Mouse (Mus musculus) liver, embryonic 13.5 days (tissue): ENCODE results near the gene Arsa. TPM values are rescaled to one million over a fixed set of nuclear protein-coding genes. Genes with fewer than 3 reads are reported as not detected.

Experiments
- ATAC-seq: fragments of 200-750 bp; cut with Nextera tagmentation; 2 replicates; pipeline ENCODE4 v1.8.0; 2017; ENCODE audit warnings: low read depth, mild to moderate bottlenecking, moderate number of reproducible peaks, moderate library complexity
- DNase-seq: peaks from one replicate; pipeline ENCODE4 v3.0.0; 2022
- H3K27ac ChIP-seq: fragments of 300-500 bp; sonication (generic); 2 replicates; pipeline ENCODE4 v1.5.1; 2015; ENCODE audit warnings: moderate library complexity, mild to moderate bottlenecking, inconsistent platforms
- H3K27me3 ChIP-seq: fragments of 300-500 bp; sonication (generic); 2 replicates; pipeline ENCODE4 v1.6.1; 2015; ENCODE audit warnings: mild to moderate bottlenecking, inconsistent platforms
- H3K36me3 ChIP-seq: fragments of 300-500 bp; sonication (generic); 2 replicates; pipeline ENCODE4 v1.6.1; 2015; ENCODE audit warnings: mild to moderate bottlenecking, inconsistent platforms
- H3K4me1 ChIP-seq: fragments of 300-500 bp; sonication (generic); replicated peaks from 2 replicates; pipeline ENCODE4 v1.6.1; 2015; ENCODE audit warnings: inconsistent platforms
- H3K4me2 ChIP-seq: fragments of 300-500 bp; sonication (generic); 2 replicates; pipeline ENCODE4 v1.6.1; 2015; ENCODE audit warnings: inconsistent platforms, mild to moderate bottlenecking, moderate library complexity
- H3K4me3 ChIP-seq: fragments of 300-500 bp; sonication (generic); replicated peaks from 2 replicates; pipeline ENCODE4 v1.5.1; 2015; ENCODE audit warnings: mild to moderate bottlenecking, inconsistent platforms
- H3K9ac ChIP-seq: fragments of 300-500 bp; sonication (generic); 2 replicates; pipeline ENCODE4 v1.6.1; 2015; ENCODE audit warnings: mild to moderate bottlenecking, inconsistent platforms
- H3K9me3 ChIP-seq: fragments of 300-500 bp; sonication (generic); replicated peaks from 2 replicates; pipeline ENCODE4 v1.6.1; 2016; ENCODE audit warnings: inconsistent platforms
- WGBS: fragments of 180-500 bp; shearing (Covaris S2); methylation state at CpG from one replicate; pipeline ENCODE4 v1.1.7; 2015; ENCODE audit not compliant: insufficient replicate concordance; 5-methylcytosine and 5-hydroxymethylcytosine counted together
- polyA plus RNA-seq: library from polyadenylated mRNA; unstranded; fragments of >200 nt; fragmentation: Nextera tagmentation; extraction: Ambion mirVana; gene quantifications from 2 replicates; pipeline ENCODE4 v1.2.1, GENCODE M21; 2015

The Arsa gene
- polyA plus RNA-seq, 1 experiment from 2014 or later = 4.9 TPM

DNA sequence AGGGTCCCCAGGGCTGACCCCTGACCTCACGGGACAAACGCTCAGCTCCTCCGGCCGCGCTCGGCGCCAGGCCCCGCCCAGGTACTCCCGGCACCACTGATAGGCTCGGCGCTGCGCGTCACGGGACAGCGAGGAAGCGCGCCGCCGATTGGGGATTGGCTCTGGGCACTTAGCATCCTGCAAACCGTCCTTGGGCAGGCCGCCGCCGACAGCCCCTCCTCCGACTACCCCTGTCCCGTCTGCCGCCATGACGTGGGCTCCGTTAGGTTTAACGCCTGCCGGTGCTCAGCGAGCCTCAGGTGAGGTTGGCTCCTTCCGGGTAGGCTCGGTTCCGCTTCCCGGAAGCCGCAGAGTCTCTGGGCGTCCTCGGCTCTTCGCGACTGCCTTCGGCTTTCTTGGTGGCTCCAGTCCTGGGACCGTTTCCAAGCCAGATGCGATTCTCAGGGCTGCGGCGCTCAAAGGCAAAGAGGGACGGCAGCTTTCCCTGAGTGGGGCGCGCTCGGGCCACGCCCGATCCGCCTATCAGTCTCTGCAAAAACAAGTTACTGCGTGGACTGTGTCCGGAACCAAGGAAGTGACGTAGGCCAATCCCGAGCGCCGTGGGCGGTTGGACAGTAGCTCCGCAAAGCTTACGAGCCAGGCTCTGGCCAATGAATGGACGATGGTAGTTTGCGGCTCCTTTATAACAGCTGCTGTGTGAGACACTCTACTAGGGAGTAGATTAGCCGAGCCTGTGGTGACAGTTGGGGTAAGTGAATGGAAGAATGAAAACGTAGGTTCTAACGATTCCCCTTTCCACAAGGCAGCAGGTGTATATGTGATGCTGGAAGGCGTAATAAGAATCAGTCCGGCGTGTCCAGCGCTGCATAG lies 47.6 kb downstream of the Arsa start, which contains the start of the genes C730034F03Rik, Gm44502 and Chkb:
C730034F03Rik (plus strand) TSS at position 238 of the 870 bp plus-strand sequence.
Gm44502 (minus strand) TSS at position 345 of the 870 bp plus-strand sequence.
Chkb (minus strand) TSS at position 557 of the 870 bp plus-strand sequence.
- peak within 1 kb of the TSS; percentile 100 for H3K27ac ChIP-seq
- peaks cover 64% of the 10 kb centered on the region for H3K4me1 ChIP-seq
- no peaks in the 10 kb centered on the region for H3K27me3 ChIP-seq
- no peaks in the 10 kb centered on the region for H3K9me3 ChIP-seq
- peak within 1 kb of the TSS; percentile 88 for H3K9ac ChIP-seq
- ATAC-seq (peak; percentile 90), DNase-seq (peak; percentile 91)
- peaks cover 29% of the 10 kb centered on the region for H3K36me3 ChIP-seq
- peak within 1 kb of the TSS; percentile 83 for H3K4me3 ChIP-seq
- H3K4me2 ChIP-seq = peak within 1 kb of the TSS; percentile 94
- WGBS = under 1% methylated on average over 70 of the region's 70 CpGs

DNA sequence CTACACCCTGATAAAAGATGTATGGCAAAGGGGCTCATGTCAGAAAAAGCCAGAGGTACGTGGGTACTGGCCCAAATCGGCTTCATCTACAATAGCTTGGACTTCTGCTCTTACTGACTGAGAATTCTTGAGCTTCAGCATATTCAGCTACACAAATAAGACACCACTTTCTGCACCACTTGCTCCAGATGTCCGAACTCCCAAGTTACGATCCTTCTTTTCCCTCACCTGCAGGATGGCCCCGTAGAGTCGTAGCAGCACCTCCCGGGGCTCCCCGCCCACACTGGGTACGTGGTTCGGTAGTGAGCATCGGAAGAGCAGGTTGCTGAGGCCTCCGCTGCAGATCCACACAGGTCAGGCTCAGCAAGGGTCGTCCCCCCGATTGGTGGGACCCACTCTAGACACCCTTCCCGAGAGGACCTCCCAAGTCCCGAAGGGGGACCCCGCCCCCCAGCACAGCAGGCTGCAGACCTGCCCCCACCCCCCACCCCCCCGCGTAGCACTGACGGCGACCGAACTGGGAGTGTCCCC lies 48.3 kb downstream of the Arsa start:
- Histone ChIP-seq H3K4me2 (peak overlapping the region; percentile 94), H3K4me1 (peaks cover 60% of the 10 kb centered on the region), H3K9ac (peak overlapping the region; percentile 88), H3K9me3 (no peaks in the 10 kb centered on the region), H3K36me3 (peaks cover 29% of the 10 kb centered on the region), H3K27me3 (no peaks in the 10 kb centered on the region), H3K4me3 (peak overlapping the region; percentile 83), H3K27ac (peak overlapping the region; percentile 100)
- WGBS = 9% methylated on average over 22 of the region's 22 CpGs
- ATAC-seq (peak; percentile 9), DNase-seq (no peak)

DNA sequence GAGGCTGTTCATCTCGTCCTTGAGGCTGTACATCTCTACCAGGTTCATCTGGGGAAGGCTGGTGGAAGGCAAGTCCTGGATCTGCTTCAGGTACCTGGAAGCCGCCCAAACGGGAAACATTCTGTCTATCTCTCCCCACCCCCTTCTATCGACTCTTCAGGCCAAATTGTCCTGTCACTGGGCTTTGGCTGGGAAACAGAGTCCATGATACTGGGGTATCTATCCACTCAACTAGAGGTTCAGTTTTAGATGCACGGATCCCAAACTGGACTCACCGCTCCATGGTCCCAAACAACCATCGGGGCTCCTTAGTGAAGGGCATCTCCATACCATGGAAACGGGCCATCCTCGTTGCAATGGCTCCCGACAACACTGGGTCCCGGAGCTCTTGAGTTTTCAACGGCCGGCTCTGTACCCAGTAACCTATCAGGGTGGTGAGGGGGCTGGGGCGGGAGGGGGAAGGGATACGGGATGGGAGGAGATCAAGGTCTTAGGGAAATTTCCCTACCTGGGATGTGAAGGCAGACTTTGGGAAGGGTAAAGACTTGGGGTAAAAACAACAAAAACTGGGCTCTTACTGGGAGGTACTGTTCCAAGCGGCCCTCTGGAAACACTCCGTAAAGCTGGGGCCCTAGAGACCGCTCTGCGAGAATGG lies 49.0 kb downstream of the Arsa start:
- DNase-seq (no peak), ATAC-seq (no peak)
- Histone ChIP-seq H3K4me2 (peak overlapping the region; percentile 94), H3K4me3 (peak overlapping the region; percentile 83), H3K36me3 (peaks cover 29% of the 10 kb centered on the region), H3K27me3 (no peaks in the 10 kb centered on the region), H3K27ac (peak overlapping the region; percentile 100; the same call in 1 of the 2 replicates), H3K9ac (peak overlapping the region; percentile 88), H3K4me1 (peaks cover 60% of the 10 kb centered on the region), H3K9me3 (no peaks in the 10 kb centered on the region)
- 83% methylated on average over 19 of the region's 19 CpGs for WGBS

DNA sequence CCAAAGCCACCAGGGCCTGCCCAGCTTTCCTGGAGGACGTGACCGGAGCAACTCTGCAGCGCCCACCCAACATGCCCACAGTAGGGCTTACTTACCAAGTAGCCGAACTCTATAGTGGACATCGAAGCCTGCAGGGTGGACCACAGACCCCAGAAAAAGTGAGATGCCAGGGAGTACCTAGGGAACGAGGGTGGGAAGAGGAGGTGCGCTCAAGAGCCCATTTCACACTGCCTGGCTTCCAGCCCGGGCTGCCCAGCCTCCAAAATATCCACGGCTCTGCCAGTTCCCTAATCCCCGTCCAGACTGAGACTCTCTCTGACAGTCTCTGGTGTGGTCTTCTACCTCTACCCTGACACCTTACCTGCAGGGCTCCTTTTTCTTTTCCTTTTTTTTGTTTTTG lies 50.5 kb downstream of the Arsa start:
- H3K4me3 ChIP-seq = no peak overlapping the region
- no peak overlapping the region for H3K27ac ChIP-seq
- peaks cover 31% of the 10 kb centered on the region for H3K36me3 ChIP-seq
- ATAC-seq = no peak
- no peak for DNase-seq
- no peak overlapping the region for H3K4me2 ChIP-seq
- H3K27me3 ChIP-seq = no peaks in the 10 kb centered on the region
- no peak overlapping the region for H3K9ac ChIP-seq
- H3K4me1 ChIP-seq = peaks cover 53% of the 10 kb centered on the region
- no peaks in the 10 kb centered on the region for H3K9me3 ChIP-seq
- WGBS = 86% methylated on average over 10 of the region's 10 CpGs

DNA sequence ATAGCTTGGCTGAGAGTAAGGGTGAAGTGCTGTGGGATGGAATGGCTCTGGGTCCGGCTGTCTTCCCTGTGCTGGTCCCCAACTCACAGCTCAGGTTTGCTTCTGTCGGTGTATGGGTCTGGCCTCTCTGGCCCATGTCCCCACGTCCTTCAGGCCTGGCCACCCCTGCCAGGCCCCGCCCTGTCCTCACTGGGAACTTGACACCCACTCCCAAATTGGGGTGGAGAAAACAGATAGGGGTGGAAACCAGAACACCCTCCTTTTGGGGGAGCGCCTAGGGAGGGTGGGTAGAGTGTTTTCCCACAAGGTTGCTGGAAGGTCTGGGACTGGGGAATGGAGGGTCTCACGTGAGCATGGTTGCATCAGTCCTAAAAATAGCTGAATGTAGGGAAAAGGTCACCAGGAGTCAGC lies 51.5 kb downstream of the Arsa start, which contains the start of gene Cpt1b:
Cpt1b (minus strand) TSS at position 153 of the 411 bp plus-strand sequence.
- WGBS = 56% methylated on average over 6 of the region's 6 CpGs
- Histone ChIP-seq H3K27ac (peak within 1 kb of the TSS; percentile 39; the same call in 1 of the 2 replicates), H3K4me1 (peaks cover 43% of the 10 kb centered on the region), H3K36me3 (peaks cover 31% of the 10 kb centered on the region), H3K9ac (no peak within 1 kb of the TSS), H3K4me3 (0 out of 2 replicates have a peak within 1 kb of the TSS, but pooled peaks have one; percentile 13), H3K4me2 (peak within 1 kb of the TSS; percentile 34), H3K9me3 (no peaks in the 10 kb centered on the region), H3K27me3 (no peaks in the 10 kb centered on the region)
- DNase-seq (no peak), ATAC-seq (no peak)

DNA sequence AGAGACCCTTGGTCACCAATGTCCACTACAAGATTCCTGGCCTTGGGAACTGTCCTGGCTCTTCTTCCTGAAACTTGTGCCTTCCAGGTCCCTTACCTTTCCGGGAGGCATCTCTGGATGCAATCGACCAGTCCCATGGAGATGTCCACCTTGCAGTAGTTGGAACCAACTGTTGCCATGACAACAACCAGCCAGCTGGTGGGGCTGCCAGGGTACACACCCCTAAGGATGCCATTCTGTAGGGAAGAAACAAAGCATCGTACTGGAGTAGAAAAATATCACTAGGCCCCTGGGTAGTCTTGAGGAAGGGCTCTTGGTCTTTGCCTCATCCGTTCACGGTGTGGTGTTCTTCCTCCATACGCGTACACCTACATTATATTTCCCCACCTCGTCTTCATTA lies 52.6 kb downstream of the Arsa start:
- WGBS = 72% methylated on average over 8 of the region's 8 CpGs

More for the DNA sequence above, 52.6 kb downstream of the Arsa start:
- no peak overlapping the region for H3K9ac ChIP-seq
- H3K27me3 ChIP-seq = no peaks in the 10 kb centered on the region
- H3K4me2 ChIP-seq = no peak overlapping the region
- ATAC-seq = no peak
- H3K4me3 ChIP-seq = no peak overlapping the region
- no peaks in the 10 kb centered on the region for H3K9me3 ChIP-seq
- no peak for DNase-seq
- peaks cover 39% of the 10 kb centered on the region for H3K36me3 ChIP-seq
- no peak overlapping the region for H3K27ac ChIP-seq
- H3K4me1 ChIP-seq = peaks cover 35% of the 10 kb centered on the region

Other genes with a start within 250 kb of the Arsa start
- gene Sbf1, start 162.1 kb downstream of the Arsa start, polyA plus RNA-seq = 18.8 and 21.7 TPM in 2 replicates
- gene Adm2, start 154.7 kb downstream of the Arsa start, polyA plus RNA-seq = 1.4 and 2.4 TPM in 2 replicates
- gene Miox, start 143.0 kb downstream of the Arsa start, polyA plus RNA-seq = 5.6 and 6.8 TPM in 2 replicates
- gene Lmf2, start 121.8 kb downstream of the Arsa start, polyA plus RNA-seq = 26.1 and 30.2 TPM in 2 replicates
- gene Ncaph2, start 121.7 kb downstream of the Arsa start, polyA plus RNA-seq = 114 and 131 TPM in 2 replicates
- gene Sco2, start 103.6 kb downstream of the Arsa start, polyA plus RNA-seq = 4.1 and 4.5 TPM in 2 replicates
- gene Tymp, start 100.4 kb downstream of the Arsa start, polyA plus RNA-seq = 0.58 and 0.62 TPM in 2 replicates
- 0.56 and 0.59 TPM in 2 replicates for gene Odf3b, start 98.1 kb downstream of the Arsa start, polyA plus RNA-seq
- gene Klhdc7b, start 92.5 kb downstream of the Arsa start, polyA plus RNA-seq = not detected in 2 replicates
- not detected in 2 replicates for gene Syce3, start 66.9 kb downstream of the Arsa start, polyA plus RNA-seq
- 1.9 and 2.5 TPM in 2 replicates for gene Cpt1b, start 51.6 kb downstream of the Arsa start, polyA plus RNA-seq
- gene C730034F03Rik, start 47.8 kb downstream of the Arsa start, polyA plus RNA-seq = 1.1 and 1.5 TPM in 2 replicates
- gene Gm44502, start 47.7 kb downstream of the Arsa start, polyA plus RNA-seq = 0.13 TPM in 1 of 2 replicates, not detected in the other
- gene Chkb, start 47.5 kb downstream of the Arsa start, polyA plus RNA-seq = 27.3 and 29.2 TPM in 2 replicates
- gene Mapk8ip2, start 23.5 kb downstream of the Arsa start, polyA plus RNA-seq = 0.12 and 0.14 TPM in 2 replicates
- gene Shank3, start 22.2 kb upstream of the Arsa start, polyA plus RNA-seq = 0.23 and 0.43 TPM in 2 replicates
- 0.06 TPM in 1 of 2 replicates, not detected in the other for gene Acr, start 90.9 kb upstream of the Arsa start, polyA plus RNA-seq
- gene Rabl2, start 114.5 kb upstream of the Arsa start, polyA plus RNA-seq = 7.1 and 9.1 TPM in 2 replicates